Mouse (Mus musculus) lung, postnatal 0 days (tissue): ENCODE data around the gene Cd6.

Source experiments
- CTCF ChIP-seq: IDR thresholded peaks from 2 replicates; pipeline ENCODE4 v1.5.1; 2016; ENCODE audit warnings: antibody characterized with exemption, mild to moderate bottlenecking
- EP300 ChIP-seq: IDR thresholded peaks from 2 replicates; pipeline ENCODE4 v1.6.1; 2016; ENCODE audit warnings: antibody characterized with exemption, mild to moderate bottlenecking, control low read depth

- TF ChIP-seq CTCF (no peak), EP300 (no peak)
These were observed 36.8 kb downstream of the Cd6 start for GRCm38 (mm10) chr19:10793044-10793443.
